Mouse (Mus musculus): ENCODE measurements around the gene Cacng6. TPM values are rescaled to one million over a fixed set of nuclear protein-coding genes. Genes with fewer than 3 reads are reported as not detected.
A peak's percentile ranks its signal among the peaks of the same experiment; 100 is the strongest.

Cacng6 gene
- total RNA-seq (2014; fragmentation: Nextera tagmentation) (not detected in 2 replicates), total RNA-seq (2017) (0.11 TPM in 1 of 2 replicates, not detected in the other), polyA plus RNA-seq (2012) (not detected in 2 replicates)

- Histone ChIP-seq H3K36me3 (replicated peaks) (no peaks in the 10 kb centered on the region), H3K9me3 (replicated peaks) (no peaks in the 10 kb centered on the region), H3K4me1 (ENCODE audit: insufficient read depth, low read depth, low read length) (no peaks in the 10 kb centered on the region), H3K4me3 (ENCODE audit: low read depth, low read length) (no peak within 1 kb of the TSS), H3K27me3 (ENCODE audit: insufficient read depth, low read length) (peaks cover 3% of the 10 kb centered on the region; the same call in 1 of the 2 replicates)
- DNase-seq (ENCODE audit: low spot score) (no peak), ATAC-seq (ENCODE audit: extremely low read depth, insufficient number of reproducible peaks, low FRiP score, poor library complexity, severe bottlenecking) (no peak)
- TF ChIP-seq TAL1 (conservative IDR thresholded peaks at IDR 0.05; ENCODE audit: low read depth, low read length) = no peak
- no peak for TF ChIP-seq CTCF (IDR thresholded peaks at IDR 0.05; ENCODE audit: low read depth, low read length)
- no peak for TF ChIP-seq POLR2AphosphoS5 (IDR thresholded peaks at IDR 0.05; ENCODE audit: insufficient replicate concordance, low read depth, low read length)
- TF ChIP-seq GATA1 (IDR thresholded peaks at IDR 0.05; ENCODE audit: borderline replicate concordance, low read length) = no peak
Measured at GRCm38 (mm10) chr7:3423895-3424294, at the start of gene Cacng6. Cacng6 (plus strand) TSS chr7:3424195.

GRCm38 (mm10) chr7:3376831-3377230, 47.2 kb upstream of the Cacng6 start:
- no peak for ATAC-seq (ENCODE audit: extremely low read depth, insufficient number of reproducible peaks, low FRiP score, poor library complexity, severe bottlenecking)
- Histone ChIP-seq H3K36me3 (replicated peaks) (no peaks in the 10 kb centered on the region), H3K27me3 (ENCODE audit: insufficient read depth, low read length) (no peaks in the 10 kb centered on the region), H3K4me3 (ENCODE audit: low read depth, low read length) (no peak overlapping the region), H3K4me1 (ENCODE audit: insufficient read depth, low read depth, low read length) (no peaks in the 10 kb centered on the region), H3K9me3 (replicated peaks) (no peaks in the 10 kb centered on the region)
- no peak for DNase-seq (ENCODE audit: low spot score)
- TF ChIP-seq GATA2 (IDR thresholded peaks at IDR 0.05; ENCODE audit: borderline replicate concordance, low read depth, low read length) (no peak), CTCF (IDR thresholded peaks at IDR 0.05; ENCODE audit: low read depth, low read length) (0 out of 2 replicates have a peak, but pooled peaks have one; percentile 13)

- H3K36me3 ChIP-seq (replicated peaks) = no peaks in the 10 kb centered on the region
- DNase-seq (ENCODE audit: low spot score) (no peak), ATAC-seq (ENCODE audit: extremely low read depth, insufficient number of reproducible peaks, low FRiP score, poor library complexity, severe bottlenecking) (no peak)
- H3K4me3 ChIP-seq (ENCODE audit: low read depth, low read length) = no peak overlapping the region
- no peaks in the 10 kb centered on the region for H3K9me3 ChIP-seq (replicated peaks)
- TF ChIP-seq TAL1 (conservative IDR thresholded peaks at IDR 0.05; ENCODE audit: low read depth, low read length) (no peak), POLR2AphosphoS5 (IDR thresholded peaks at IDR 0.05; ENCODE audit: insufficient replicate concordance, low read depth, low read length) (no peak), GATA1 (IDR thresholded peaks at IDR 0.05; ENCODE audit: borderline replicate concordance, low read length) (no peak), CTCF (IDR thresholded peaks at IDR 0.05; ENCODE audit: low read depth, low read length) (no peak), GATA2 (IDR thresholded peaks at IDR 0.05; ENCODE audit: borderline replicate concordance, low read depth, low read length) (no peak)
- no peaks in the 10 kb centered on the region for H3K27me3 ChIP-seq (ENCODE audit: insufficient read depth, low read length)
- no peaks in the 10 kb centered on the region for H3K4me1 ChIP-seq (ENCODE audit: insufficient read depth, low read depth, low read length)
Measured at GRCm38 (mm10) chr7:3382123-3382522, 41.9 kb upstream of the Cacng6 start.

GRCm38 (mm10) chr7:3384807-3385319, 39.1 kb upstream of the Cacng6 start:
- no peak for ATAC-seq (ENCODE audit: extremely low read depth, insufficient number of reproducible peaks, low FRiP score, poor library complexity, severe bottlenecking)
- Histone ChIP-seq H3K36me3 (replicated peaks) (no peaks in the 10 kb centered on the region), H3K27me3 (ENCODE audit: insufficient read depth, low read length) (no peaks in the 10 kb centered on the region), H3K4me3 (ENCODE audit: low read depth, low read length) (no peak overlapping the region), H3K4me1 (ENCODE audit: insufficient read depth, low read depth, low read length) (no peaks in the 10 kb centered on the region), H3K9me3 (replicated peaks) (no peaks in the 10 kb centered on the region)
- no peak for TF ChIP-seq CTCF (IDR thresholded peaks at IDR 0.05; ENCODE audit: low read depth, low read length)
- DNase-seq (ENCODE audit: low spot score) = no peak

GRCm38 (mm10) chr7:3386036-3386730, 37.8 kb upstream of the Cacng6 start:
- DNase-seq (ENCODE audit: low spot score) (no peak), ATAC-seq (ENCODE audit: extremely low read depth, insufficient number of reproducible peaks, low FRiP score, poor library complexity, severe bottlenecking) (no peak)
- H3K27me3 ChIP-seq (ENCODE audit: insufficient read depth, low read length) = no peaks in the 10 kb centered on the region
- no peak overlapping the region for H3K4me3 ChIP-seq (ENCODE audit: low read depth, low read length)
- TF ChIP-seq CTCF (IDR thresholded peaks at IDR 0.05; ENCODE audit: low read depth, low read length) (no peak), GATA1 (IDR thresholded peaks at IDR 0.05; ENCODE audit: borderline replicate concordance, low read length) (no peak), GATA2 (IDR thresholded peaks at IDR 0.05; ENCODE audit: borderline replicate concordance, low read depth, low read length) (no peak)
- no peaks in the 10 kb centered on the region for H3K9me3 ChIP-seq (replicated peaks)
- H3K4me1 ChIP-seq (ENCODE audit: insufficient read depth, low read depth, low read length) = no peaks in the 10 kb centered on the region
- H3K36me3 ChIP-seq (replicated peaks) = no peaks in the 10 kb centered on the region

- H3K27me3 ChIP-seq (ENCODE audit: insufficient read depth, low read length) = no peaks in the 10 kb centered on the region
- no peaks in the 10 kb centered on the region for H3K36me3 ChIP-seq (replicated peaks)
- TF ChIP-seq POLR2AphosphoS5 (IDR thresholded peaks at IDR 0.05; ENCODE audit: insufficient replicate concordance, low read depth, low read length) (no peak), GATA2 (IDR thresholded peaks at IDR 0.05; ENCODE audit: borderline replicate concordance, low read depth, low read length) (no peak), TAL1 (conservative IDR thresholded peaks at IDR 0.05; ENCODE audit: low read depth, low read length) (no peak), GATA1 (IDR thresholded peaks at IDR 0.05; ENCODE audit: borderline replicate concordance, low read length) (no peak), CTCF (IDR thresholded peaks at IDR 0.05; ENCODE audit: low read depth, low read length) (no peak)
- H3K4me3 ChIP-seq (ENCODE audit: low read depth, low read length) = no peak overlapping the region
- no peak for ATAC-seq (ENCODE audit: extremely low read depth, insufficient number of reproducible peaks, low FRiP score, poor library complexity, severe bottlenecking)
- no peak for DNase-seq (ENCODE audit: low spot score)
- no peaks in the 10 kb centered on the region for H3K9me3 ChIP-seq (replicated peaks)
- H3K4me1 ChIP-seq (ENCODE audit: insufficient read depth, low read depth, low read length) = no peaks in the 10 kb centered on the region
Measured at GRCm38 (mm10) chr7:3387761-3388160, 36.2 kb upstream of the Cacng6 start.

- H3K4me1 ChIP-seq (ENCODE audit: insufficient read depth, low read depth, low read length) = no peaks in the 10 kb centered on the region
- DNase-seq (ENCODE audit: low spot score) (no peak), ATAC-seq (ENCODE audit: extremely low read depth, insufficient number of reproducible peaks, low FRiP score, poor library complexity, severe bottlenecking) (no peak)
- H3K27me3 ChIP-seq (ENCODE audit: insufficient read depth, low read length) = no peaks in the 10 kb centered on the region
- TF ChIP-seq GATA1 (IDR thresholded peaks at IDR 0.05; ENCODE audit: borderline replicate concordance, low read length) (no peak), POLR2AphosphoS5 (IDR thresholded peaks at IDR 0.05; ENCODE audit: insufficient replicate concordance, low read depth, low read length) (no peak)
- H3K4me3 ChIP-seq (ENCODE audit: low read depth, low read length) = no peak overlapping the region
- H3K9me3 ChIP-seq (replicated peaks) = no peaks in the 10 kb centered on the region
- no peaks in the 10 kb centered on the region for H3K36me3 ChIP-seq (replicated peaks)
Measured at GRCm38 (mm10) chr7:3388885-3389284, 35.1 kb upstream of the Cacng6 start.

Data from G1E (cell line).